Mouse (Mus musculus) kidney, embryonic 16.5 days (tissue): ENCODE measurements around the gene Slc13a1. TPM values are rescaled to one million over a fixed set of nuclear protein-coding genes. Genes with fewer than 3 reads are reported as not detected.

Experiments used
- microRNA-seq: library from miRNA; unstranded; fragments of <30 nt; microRNA quantifications from one replicate; pipeline ENCODE4, GENCODE M21; 2016
- polyA plus RNA-seq: library from polyadenylated mRNA; unstranded; fragments of >200 nt; fragmentation: Nextera tagmentation; extraction: Ambion mirVana; gene quantifications from 2 replicates; pipeline ENCODE4 v1.2.1, GENCODE M21; 2015

Slc13a1 gene
- polyA plus RNA-seq, 1 experiment from 2014 or later, result 6.0 TPM

Small RNA genes within 50 kb of the gene (microRNA-seq; reads per million reads assigned to microRNA genes)
- gene Gm26386, result not detected

Other genes with a start within 250 kb of the Slc13a1 start
- gene Tas2r118, start 198.0 kb downstream of the Slc13a1 start, polyA plus RNA-seq, result not detected in 2 replicates